Mouse (Mus musculus): Measurements from ENCODE around the gene Emx1. TPM values are rescaled to one million over a fixed set of nuclear protein-coding genes. Genes with fewer than 3 reads are reported as not detected.
"Not testable (repeated sequence)": the region's sequence is repeated elsewhere in the genome, so short reads cannot be mapped to it uniquely, and the experiment has no call there.

Gene Emx1
- polyA plus RNA-seq, 1 experiment: not detected

- H3K27me3 ChIP-seq (ENCODE audit: control insufficient read depth, insufficient read depth, low read length): peaks cover 3% of the 10 kb centered on the region
These were observed 33.2 kb upstream of the Emx1 start for GRCm38 (mm10) chr6:85153970-85154540.

GRCm38 (mm10) chr6:85154861-85155528 is 32.2 kb upstream of the Emx1 start:
- no peaks in the 10 kb centered on the region for H3K36me3 ChIP-seq (ENCODE audit: control insufficient read depth, insufficient read depth, low read length)
- no peak overlapping the region for H3K27ac ChIP-seq (ENCODE audit: insufficient read depth, low read length)
- H3K27me3 ChIP-seq (ENCODE audit: control insufficient read depth, insufficient read depth, low read length): peaks cover 3% of the 10 kb centered on the region
- TF ChIP-seq POLR2A (IDR thresholded peaks at IDR 0.05; ENCODE audit: low read depth, low read length): no peak
- no peak for TF ChIP-seq CTCF (IDR thresholded peaks at IDR 0.05; ENCODE audit: extremely low read depth, insufficient read depth, insufficient read length, insufficient replicate concordance)
- no peak overlapping the region; the same call in 1 of the 2 replicates for H3K4me3 ChIP-seq (ENCODE audit: extremely low read depth, insufficient read depth, insufficient read length)
- H3K4me1 ChIP-seq (ENCODE audit: control insufficient read depth, insufficient read depth, insufficient read length): no peaks in the 10 kb centered on the region; the same call in 1 of the 2 replicates
- DNase-seq (ENCODE audit: low read depth in 1 of 2, low spot score in 2 of 2): no peak
- WGBS: 7% methylated on average over 34 of the region's 34 CpGs

More at GRCm38 (mm10) chr6:85153970-85154540, 33.2 kb upstream of the Emx1 start:
- 12% methylated on average over 9 of the region's 9 CpGs for WGBS
- Histone ChIP-seq H3K27ac (ENCODE audit: insufficient read depth, low read length) (no peak overlapping the region), H3K36me3 (ENCODE audit: control insufficient read depth, insufficient read depth, low read length) (no peaks in the 10 kb centered on the region), H3K4me3 (ENCODE audit: extremely low read depth, insufficient read depth, insufficient read length) (no peak overlapping the region), H3K4me1 (ENCODE audit: control insufficient read depth, insufficient read depth, insufficient read length) (no peaks in the 10 kb centered on the region; the same call in 1 of the 2 replicates)
- peak; percentile 30 to 45 for DNase-seq (ENCODE audit: low read depth in 1 of 2, low spot score in 2 of 2)
- TF ChIP-seq POLR2A (IDR thresholded peaks at IDR 0.05; ENCODE audit: low read depth, low read length): no peak
- TF ChIP-seq CTCF (IDR thresholded peaks at IDR 0.05; ENCODE audit: extremely low read depth, insufficient read depth, insufficient read length, insufficient replicate concordance): no peak; the same call in 1 of the 2 replicates

- WGBS: 84% methylated on average over 2 of the region's 2 CpGs
- H3K4me1 ChIP-seq (ENCODE audit: control insufficient read depth, insufficient read depth, insufficient read length); H3K27ac ChIP-seq (ENCODE audit: insufficient read depth, low read length); DNase-seq (ENCODE audit: low read depth in 1 of 2, low spot score in 2 of 2); H3K4me3 ChIP-seq (ENCODE audit: extremely low read depth, insufficient read depth, insufficient read length); H3K36me3 ChIP-seq (ENCODE audit: control insufficient read depth, insufficient read depth, low read length); H3K27me3 ChIP-seq (ENCODE audit: control insufficient read depth, insufficient read depth, low read length): not testable (repeated sequence)
These were observed 30.7 kb upstream of the Emx1 start for GRCm38 (mm10) chr6:85156551-85156950.

- H3K4me3 ChIP-seq (ENCODE audit: extremely low read depth, insufficient read depth, insufficient read length); H3K4me1 ChIP-seq (ENCODE audit: control insufficient read depth, insufficient read depth, insufficient read length); H3K27ac ChIP-seq (ENCODE audit: insufficient read depth, low read length); H3K27me3 ChIP-seq (ENCODE audit: control insufficient read depth, insufficient read depth, low read length); H3K36me3 ChIP-seq (ENCODE audit: control insufficient read depth, insufficient read depth, low read length); DNase-seq (ENCODE audit: low read depth in 1 of 2, low spot score in 2 of 2): not testable (repeated sequence)
- 68% methylated on average over 4 of the region's 4 CpGs for WGBS
These were observed 29.0 kb upstream of the Emx1 start for GRCm38 (mm10) chr6:85158040-85158804.

GRCm38 (mm10) chr6:85159092-85159760 is 28.0 kb upstream of the Emx1 start:
- not testable (repeated sequence) for H3K4me3 ChIP-seq (ENCODE audit: extremely low read depth, insufficient read depth, insufficient read length); H3K4me1 ChIP-seq (ENCODE audit: control insufficient read depth, insufficient read depth, insufficient read length); H3K27ac ChIP-seq (ENCODE audit: insufficient read depth, low read length); H3K36me3 ChIP-seq (ENCODE audit: control insufficient read depth, insufficient read depth, low read length); H3K27me3 ChIP-seq (ENCODE audit: control insufficient read depth, insufficient read depth, low read length)
- WGBS: 26% methylated on average over 6 of the region's 6 CpGs
- peak in 1 of 2 experiments; percentile 15 for DNase-seq (ENCODE audit: low read depth in 1 of 2, low spot score in 2 of 2)
- TF ChIP-seq CTCF (IDR thresholded peaks at IDR 0.05; ENCODE audit: extremely low read depth, insufficient read depth, insufficient read length, insufficient replicate concordance): peak; percentile 43; the same call in 1 of the 2 replicates

- no peak overlapping the region for H3K4me3 ChIP-seq (ENCODE audit: extremely low read depth, insufficient read depth, insufficient read length)
- no peaks in the 10 kb centered on the region for H3K36me3 ChIP-seq (ENCODE audit: control insufficient read depth, insufficient read depth, low read length)
- H3K27ac ChIP-seq (ENCODE audit: insufficient read depth, low read length): no peak overlapping the region
- DNase-seq (ENCODE audit: low read depth in 1 of 2, low spot score in 2 of 2): peak; percentile 21 to 43
- TF ChIP-seq POLR2A (IDR thresholded peaks at IDR 0.05; ENCODE audit: low read depth, low read length) (no peak), CTCF (IDR thresholded peaks at IDR 0.05; ENCODE audit: extremely low read depth, insufficient read depth, insufficient read length, insufficient replicate concordance) (peak; percentile 65; the same call in 1 of the 2 replicates)
- H3K4me1 ChIP-seq (ENCODE audit: control insufficient read depth, insufficient read depth, insufficient read length): no peaks in the 10 kb centered on the region
- 49% methylated on average over 4 of the region's 4 CpGs for WGBS
- H3K27me3 ChIP-seq (ENCODE audit: control insufficient read depth, insufficient read depth, low read length): no peaks in the 10 kb centered on the region
These were observed 26.9 kb upstream of the Emx1 start for GRCm38 (mm10) chr6:85160201-85160923.

Measured in spleen, adult 2 months (tissue).